Mouse (Mus musculus) neural tube, embryonic 13.5 days (tissue): Measurements from ENCODE around the gene Fra10ac1. TPM values are rescaled to one million over a fixed set of nuclear protein-coding genes. Genes with fewer than 3 reads are reported as not detected.

Experiments used
- ATAC-seq: fragments of 200-750 bp; cut with Nextera tagmentation; 2 replicates; pipeline ENCODE4 v1.8.0; 2017; ENCODE audit warnings: low read depth, mild to moderate bottlenecking, moderate TSS enrichment, moderate library complexity
- H3K27ac ChIP-seq: fragments of 300-500 bp; sonication (generic); replicated peaks from 2 replicates; pipeline ENCODE4 v1.5.1; 2015; ENCODE audit warnings: moderate library complexity, mild to moderate bottlenecking, inconsistent platforms
- H3K27me3 ChIP-seq: fragments of 300-500 bp; sonication (generic); 2 replicates; pipeline ENCODE4 v1.6.1; 2015; ENCODE audit warnings: mild to moderate bottlenecking, inconsistent platforms
- H3K36me3 ChIP-seq: fragments of 300-500 bp; sonication (generic); 2 replicates; pipeline ENCODE4 v1.6.1; 2015; ENCODE audit warnings: mild to moderate bottlenecking, inconsistent platforms
- H3K4me1 ChIP-seq: fragments of 300-500 bp; sonication (generic); replicated peaks from 2 replicates; pipeline ENCODE4 v1.6.1; 2015; ENCODE audit warnings: inconsistent platforms
- H3K4me2 ChIP-seq: fragments of 300-500 bp; sonication (generic); 2 replicates; pipeline ENCODE4 v1.6.1; 2015; ENCODE audit warnings: inconsistent platforms, mild to moderate bottlenecking, moderate library complexity
- H3K4me3 ChIP-seq: fragments of 300-500 bp; sonication (generic); 2 replicates; pipeline ENCODE4 v1.5.1; 2015; ENCODE audit warnings: mild to moderate bottlenecking, inconsistent platforms
- H3K9ac ChIP-seq: fragments of 300-500 bp; sonication (generic); 2 replicates; pipeline ENCODE4 v1.6.1; 2015; ENCODE audit warnings: moderate library complexity, mild to moderate bottlenecking, inconsistent platforms
- H3K9me3 ChIP-seq: fragments of 300-500 bp; sonication (generic); 2 replicates; pipeline ENCODE4 v1.6.1; 2016; ENCODE audit warnings: inconsistent platforms
- WGBS: fragments of 180-500 bp; shearing (Covaris S2); methylation state at CpG from one replicate; pipeline ENCODE4 v1.1.7; 2015; 5-methylcytosine and 5-hydroxymethylcytosine counted together
- polyA plus RNA-seq: library from polyadenylated mRNA; unstranded; fragments of >200 nt; fragmentation: Nextera tagmentation; extraction: Ambion mirVana; gene quantifications from 2 replicates; pipeline ENCODE4 v1.2.1, GENCODE M21; 2015

Gene Fra10ac1
- polyA plus RNA-seq = 46.3 and 47.7 TPM in 2 replicates

- H3K9ac ChIP-seq = peak within 1 kb of the TSS; percentile 80
- no peaks in the 10 kb centered on the region for H3K9me3 ChIP-seq
- H3K4me2 ChIP-seq = peak within 1 kb of the TSS; percentile 81
- H3K4me1 ChIP-seq = peaks cover 18% of the 10 kb centered on the region
- peak within 1 kb of the TSS; percentile 52 for H3K4me3 ChIP-seq
- ATAC-seq = peak; percentile 99
- H3K36me3 ChIP-seq = peaks cover 5% of the 10 kb centered on the region; the same call in 1 of the 2 replicates
- WGBS = under 1% methylated on average over 49 of the region's 49 CpGs
- peak within 1 kb of the TSS; percentile 97 for H3K27ac ChIP-seq
- H3K27me3 ChIP-seq = no peaks in the 10 kb centered on the region
Observed at GRCm38 (mm10) chr19:38223905-38224684, at the start of gene Fra10ac1. Gene Fra10ac1, minus strand, starts transcription at chr19:38224156.

GRCm38 (mm10) chr19:38271071-38271470 lies 47.1 kb upstream of the Fra10ac1 start:
- H3K4me2 ChIP-seq = no peak overlapping the region
- no peak for ATAC-seq
- 26% methylated on average over 6 of the region's 6 CpGs for WGBS

GRCm38 (mm10) chr19:38267469-38267868 lies 43.5 kb upstream of the Fra10ac1 start:
- Histone ChIP-seq H3K9ac (no peak overlapping the region), H3K36me3 (no peaks in the 10 kb centered on the region), H3K4me2 (no peak overlapping the region), H3K27me3 (peaks cover 3% of the 10 kb centered on the region; the same call in 1 of the 2 replicates), H3K4me3 (no peak overlapping the region), H3K4me1 (peaks cover 16% of the 10 kb centered on the region), H3K27ac (no peak overlapping the region), H3K9me3 (no peaks in the 10 kb centered on the region)
- 79% methylated on average over 5 of the region's 5 CpGs for WGBS
- no peak for ATAC-seq

More at GRCm38 (mm10) chr19:38271071-38271470, 47.1 kb upstream of the Fra10ac1 start:
- H3K4me1 ChIP-seq = no peaks in the 10 kb centered on the region
- H3K9me3 ChIP-seq = no peaks in the 10 kb centered on the region
- no peaks in the 10 kb centered on the region for H3K27me3 ChIP-seq
- H3K9ac ChIP-seq = no peak overlapping the region
- H3K27ac ChIP-seq = no peak overlapping the region
- no peaks in the 10 kb centered on the region for H3K36me3 ChIP-seq
- H3K4me3 ChIP-seq = no peak overlapping the region

- WGBS = 92% methylated on average over 5 of the region's 5 CpGs
- peak overlapping the region; percentile 54 for H3K4me2 ChIP-seq
- H3K36me3 ChIP-seq = no peaks in the 10 kb centered on the region
- H3K4me3 ChIP-seq = peak overlapping the region; percentile 31
- peaks cover 3% of the 10 kb centered on the region; the same call in 1 of the 2 replicates for H3K27me3 ChIP-seq
- H3K9ac ChIP-seq = 0 out of 2 replicates have a peak overlapping the region, but pooled peaks have one; percentile 55
- no peak overlapping the region; the same call in 1 of the 2 replicates for H3K27ac ChIP-seq
- H3K9me3 ChIP-seq = no peaks in the 10 kb centered on the region
- no peak for ATAC-seq
- H3K4me1 ChIP-seq = peaks cover 16% of the 10 kb centered on the region
Observed at GRCm38 (mm10) chr19:38265767-38266166, 41.8 kb upstream of the Fra10ac1 start.

GRCm38 (mm10) chr19:38264505-38265500 lies 40.8 kb upstream of the Fra10ac1 start, which contains the start of gene Lgi1:
Gene Lgi1, plus strand, starts transcription at chr19:38264536.
- peaks cover 24% of the 10 kb centered on the region for H3K4me1 ChIP-seq
- WGBS = 30% methylated on average over 21 of the region's 21 CpGs
- no peaks in the 10 kb centered on the region for H3K9me3 ChIP-seq
- peak within 1 kb of the TSS; percentile 54 for H3K4me2 ChIP-seq
- H3K27me3 ChIP-seq = peaks cover 3% of the 10 kb centered on the region; the same call in 1 of the 2 replicates
- peak within 1 kb of the TSS; percentile 31 for H3K4me3 ChIP-seq
- peak within 1 kb of the TSS; percentile 82 for H3K27ac ChIP-seq
- ATAC-seq = peak; percentile 82
- H3K9ac ChIP-seq = peak within 1 kb of the TSS; percentile 55
- H3K36me3 ChIP-seq = no peaks in the 10 kb centered on the region

GRCm38 (mm10) chr19:38263829-38264504 lies 40.0 kb upstream of the Fra10ac1 start:
- peak; percentile 76 for ATAC-seq
- Histone ChIP-seq H3K9ac (peak overlapping the region; percentile 55), H3K9me3 (no peaks in the 10 kb centered on the region), H3K4me2 (peak overlapping the region; percentile 54), H3K4me3 (peak overlapping the region; percentile 31), H3K27me3 (peaks cover 3% of the 10 kb centered on the region; the same call in 1 of the 2 replicates), H3K4me1 (peaks cover 27% of the 10 kb centered on the region), H3K27ac (peak overlapping the region; percentile 82), H3K36me3 (no peaks in the 10 kb centered on the region)
- WGBS = 23% methylated on average over 14 of the region's 14 CpGs

- no peak overlapping the region for H3K9ac ChIP-seq
- H3K4me1 ChIP-seq = peaks cover 27% of the 10 kb centered on the region
- H3K4me3 ChIP-seq = no peak overlapping the region
- H3K9me3 ChIP-seq = no peaks in the 10 kb centered on the region
- no peak for ATAC-seq
- no peak overlapping the region for H3K4me2 ChIP-seq
- WGBS = 88% methylated on average over 5 of the region's 5 CpGs
- H3K27me3 ChIP-seq = peaks cover 3% of the 10 kb centered on the region; the same call in 1 of the 2 replicates
- no peaks in the 10 kb centered on the region for H3K36me3 ChIP-seq
- no peak overlapping the region for H3K27ac ChIP-seq
Observed at GRCm38 (mm10) chr19:38261351-38261750, 37.4 kb upstream of the Fra10ac1 start.

DNA sequence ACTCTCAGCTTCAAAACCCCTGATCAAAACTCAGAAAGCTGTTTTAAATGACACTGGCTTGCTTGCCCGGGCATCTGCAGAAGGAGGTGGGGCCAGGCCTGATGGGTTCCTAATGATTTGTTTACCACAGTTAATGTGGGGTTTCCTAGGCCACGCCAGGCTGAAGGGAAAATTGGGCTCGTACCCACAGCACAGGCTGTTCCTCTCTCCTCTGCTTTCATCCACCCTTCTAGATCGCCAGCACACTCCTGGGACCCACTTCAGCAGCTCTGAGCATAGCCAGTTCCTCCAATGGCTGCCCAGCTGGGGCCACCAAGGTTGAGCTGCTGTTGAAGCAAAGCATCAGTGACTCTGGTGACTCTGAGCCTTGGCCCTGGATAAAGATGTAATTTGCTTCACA lies 36.4 kb upstream of the Fra10ac1 start:
- Histone ChIP-seq H3K9me3 (no peaks in the 10 kb centered on the region), H3K4me3 (no peak overlapping the region), H3K4me2 (no peak overlapping the region), H3K36me3 (no peaks in the 10 kb centered on the region), H3K27me3 (peaks cover 3% of the 10 kb centered on the region; the same call in 1 of the 2 replicates), H3K9ac (no peak overlapping the region), H3K4me1 (peaks cover 27% of the 10 kb centered on the region), H3K27ac (no peak overlapping the region)
- no peak for ATAC-seq
- WGBS = 34% methylated on average over 4 of the region's 4 CpGs

DNA sequence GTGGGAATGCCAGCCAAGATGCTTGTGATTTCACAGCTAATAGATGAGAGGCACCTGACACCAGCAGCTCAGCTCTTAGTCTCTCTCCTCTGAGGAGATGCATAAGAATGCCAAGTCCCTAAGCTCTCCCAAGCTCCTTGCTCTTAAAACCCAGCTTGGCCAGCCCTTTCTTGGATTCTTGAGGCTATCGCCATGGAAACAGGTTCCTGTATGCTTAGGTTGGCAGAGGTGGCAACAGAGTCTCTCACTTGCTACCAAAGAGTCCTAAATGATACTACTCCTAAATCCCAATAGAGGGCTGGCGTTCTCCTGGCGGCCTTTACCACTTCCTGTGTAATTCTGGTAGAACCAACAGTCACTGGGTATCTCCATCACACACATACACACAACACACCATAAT lies 35.5 kb upstream of the Fra10ac1 start:
- Histone ChIP-seq H3K36me3 (no peaks in the 10 kb centered on the region), H3K9me3 (no peaks in the 10 kb centered on the region), H3K27me3 (peaks cover 3% of the 10 kb centered on the region; the same call in 1 of the 2 replicates), H3K27ac (no peak overlapping the region), H3K4me1 (peaks cover 22% of the 10 kb centered on the region), H3K9ac (no peak overlapping the region), H3K4me3 (no peak overlapping the region), H3K4me2 (no peak overlapping the region)
- no peak for ATAC-seq
- WGBS = 77% methylated on average over 3 of the region's 3 CpGs

DNA sequence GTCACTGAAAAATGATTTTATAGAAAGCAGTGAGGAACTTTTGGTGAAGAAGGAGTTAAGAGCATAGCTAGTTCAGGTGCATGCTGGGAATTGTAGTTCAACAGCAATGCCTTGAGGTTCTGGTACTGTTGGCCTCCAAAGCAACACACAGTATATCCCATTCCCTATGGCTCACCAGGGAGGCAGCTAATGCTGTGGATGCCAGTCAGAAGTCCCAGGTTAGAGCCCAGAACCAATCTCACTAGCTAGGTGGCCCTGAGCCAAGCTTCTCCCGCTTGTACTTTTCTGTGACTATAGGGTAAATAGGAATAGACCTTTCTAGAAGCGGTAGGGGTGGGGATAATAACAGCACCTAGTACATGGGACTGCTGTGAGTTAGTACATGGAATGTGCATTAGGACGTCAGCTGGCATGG lies 34.7 kb upstream of the Fra10ac1 start:
- Histone ChIP-seq H3K4me3 (no peak overlapping the region), H3K36me3 (no peaks in the 10 kb centered on the region), H3K27me3 (peaks cover 3% of the 10 kb centered on the region; the same call in 1 of the 2 replicates), H3K27ac (no peak overlapping the region), H3K9ac (no peak overlapping the region), H3K4me1 (peaks cover 18% of the 10 kb centered on the region), H3K9me3 (no peaks in the 10 kb centered on the region), H3K4me2 (no peak overlapping the region)
- 71% methylated on average over 3 of the region's 3 CpGs for WGBS
- ATAC-seq = peak; percentile 67

DNA sequence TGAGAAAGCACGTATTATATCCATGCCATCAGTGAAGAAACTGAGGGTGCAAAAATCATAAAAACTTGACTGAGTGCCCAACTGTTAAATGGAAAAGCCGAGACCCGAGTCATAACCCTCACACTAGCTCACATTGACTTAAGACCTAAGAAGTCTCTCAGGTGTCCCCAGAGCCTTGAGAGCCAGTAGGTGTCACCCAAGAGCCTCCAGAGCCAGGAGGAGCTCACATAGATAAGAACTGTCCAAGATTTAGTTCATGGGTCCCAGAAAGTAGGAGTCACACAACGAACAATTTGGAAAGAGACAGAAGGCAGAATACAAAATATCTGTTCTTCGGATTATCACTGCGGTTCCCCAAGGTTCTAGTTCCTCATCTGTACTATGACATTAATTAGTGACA lies 29.8 kb upstream of the Fra10ac1 start:
- 0 out of 2 replicates have a peak, but pooled peaks cover 2% of the 10 kb centered on the region for H3K4me1 ChIP-seq
- H3K9me3 ChIP-seq = no peaks in the 10 kb centered on the region
- H3K9ac ChIP-seq = no peak overlapping the region
- no peak overlapping the region for H3K4me2 ChIP-seq
- H3K36me3 ChIP-seq = no peaks in the 10 kb centered on the region
- no peak for ATAC-seq
- WGBS = 71% methylated on average over 6 of the region's 6 CpGs
- H3K27me3 ChIP-seq = no peaks in the 10 kb centered on the region
- no peak overlapping the region for H3K27ac ChIP-seq
- no peak overlapping the region for H3K4me3 ChIP-seq
